Mouse (Mus musculus) limb, embryonic 13.5 days (tissue): ENCODE data around the gene Ostm1. TPM values are rescaled to one million over a fixed set of nuclear protein-coding genes. Genes with fewer than 3 reads are reported as not detected.

Experiments used
- ATAC-seq: fragments of 200-750 bp; cut with Nextera tagmentation; 2 replicates; pipeline ENCODE4 v1.8.0; 2017; ENCODE audit warnings: low read depth, moderate number of reproducible peaks, moderate TSS enrichment; ENCODE audit not compliant: low FRiP score
- H3K27ac ChIP-seq: fragments of 300-500 bp; sonication (generic); 2 replicates; pipeline ENCODE4 v1.5.1; 2015; ENCODE audit warnings: inconsistent platforms, mild to moderate bottlenecking, moderate library complexity
- H3K27me3 ChIP-seq: fragments of 300-500 bp; sonication (generic); 2 replicates; pipeline ENCODE4 v1.6.1; 2015; ENCODE audit warnings: mild to moderate bottlenecking, inconsistent platforms
- H3K36me3 ChIP-seq: fragments of 300-500 bp; sonication (generic); 2 replicates; pipeline ENCODE4 v1.6.1; 2015; ENCODE audit warnings: inconsistent platforms, mild to moderate bottlenecking, moderate library complexity
- H3K4me1 ChIP-seq: fragments of 300-500 bp; sonication (generic); 2 replicates; pipeline ENCODE4 v1.6.1; 2015; ENCODE audit warnings: inconsistent platforms
- H3K4me2 ChIP-seq: fragments of 300-500 bp; sonication (generic); replicated peaks from 2 replicates; pipeline ENCODE4 v1.6.1; 2015; ENCODE audit warnings: inconsistent platforms, mild to moderate bottlenecking, moderate library complexity
- H3K4me3 ChIP-seq: fragments of 300-500 bp; sonication (generic); 2 replicates; pipeline ENCODE4 v1.5.1; 2015; ENCODE audit warnings: moderate library complexity, mild to moderate bottlenecking, inconsistent platforms
- H3K9ac ChIP-seq: fragments of 300-500 bp; sonication (generic); 2 replicates; pipeline ENCODE4 v1.6.1; 2015; ENCODE audit warnings: mild to moderate bottlenecking, inconsistent platforms
- H3K9me3 ChIP-seq: fragments of 300-500 bp; sonication (generic); 2 replicates; pipeline ENCODE4 v1.6.1; 2016; ENCODE audit warnings: inconsistent platforms
- WGBS: fragments of 180-500 bp; shearing (Covaris S2); methylation state at CpG from one replicate; pipeline ENCODE4 v1.1.7; 2015; 5-methylcytosine and 5-hydroxymethylcytosine counted together
- polyA plus RNA-seq: library from polyadenylated mRNA; unstranded; fragments of >200 nt; fragmentation: Nextera tagmentation; extraction: Ambion mirVana; gene quantifications from 2 replicates; pipeline ENCODE4 v1.2.1, GENCODE M21; 2015

Gene Ostm1
- polyA plus RNA-seq, 1 experiment from 2014 or later, result 7.6 TPM

DNA sequence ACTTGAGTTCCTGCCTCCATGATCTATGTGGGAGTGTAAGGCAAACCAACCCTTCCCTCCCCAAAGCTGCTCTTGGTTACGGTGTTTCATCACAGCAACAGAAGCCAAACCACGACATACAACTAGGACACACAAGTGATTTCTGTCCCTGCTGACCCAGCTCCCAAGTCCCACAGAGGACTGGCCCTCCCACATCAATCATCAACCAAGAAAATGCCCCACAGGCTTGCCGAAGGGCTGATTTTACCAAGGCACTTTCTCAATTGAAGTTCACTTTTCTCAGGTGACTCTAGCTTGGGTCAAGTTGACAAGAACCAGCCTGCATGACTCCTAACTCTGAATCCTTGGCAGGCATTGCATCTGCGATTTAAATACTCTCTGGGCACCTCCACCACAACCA is 91.9 kb downstream of the Ostm1 start:
- peaks cover 7% of the 10 kb centered on the region; the same call in 1 of the 2 replicates for H3K4me1 ChIP-seq
- peaks cover 23% of the 10 kb centered on the region; the same call in 1 of the 2 replicates for H3K27me3 ChIP-seq
- H3K4me3 ChIP-seq, result no peak overlapping the region
- H3K9ac ChIP-seq, result no peak overlapping the region
- WGBS, result 88% methylated on average over 4 of the region's 4 CpGs
- H3K9me3 ChIP-seq, result 0 out of 2 replicates have a peak, but pooled peaks cover 9% of the 10 kb centered on the region
- ATAC-seq, result no peak
- no peaks in the 10 kb centered on the region for H3K36me3 ChIP-seq
- H3K4me2 ChIP-seq, result no peak overlapping the region
- no peak overlapping the region for H3K27ac ChIP-seq

DNA sequence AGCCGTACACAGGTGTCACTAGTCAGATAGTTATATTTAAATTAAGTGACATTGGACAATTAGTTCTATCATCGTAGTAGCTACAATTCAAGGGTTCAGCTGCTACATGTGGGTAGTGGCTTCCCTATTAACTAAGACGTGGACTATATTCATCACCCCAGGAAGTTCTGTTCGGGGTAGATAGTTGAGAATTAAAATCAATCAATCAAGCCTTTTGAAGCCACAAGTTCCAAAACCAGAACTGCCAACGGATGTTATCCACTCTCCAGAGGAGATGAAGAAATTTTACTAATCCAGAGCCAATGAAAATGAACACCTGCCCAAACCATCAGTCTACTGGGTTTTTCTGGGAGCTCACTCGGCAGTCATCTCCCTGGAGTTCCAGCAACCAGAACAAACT is 94.7 kb downstream of the Ostm1 start:
- H3K4me3 ChIP-seq, result peak overlapping the region; percentile 94
- H3K27ac ChIP-seq, result no peak overlapping the region
- 0 out of 2 replicates have a peak, but pooled peaks cover 2% of the 10 kb centered on the region for H3K9me3 ChIP-seq
- no peak for ATAC-seq
- H3K4me1 ChIP-seq, result peaks cover 9% of the 10 kb centered on the region; the same call in 1 of the 2 replicates
- H3K27me3 ChIP-seq, result peaks cover 24% of the 10 kb centered on the region; the same call in 1 of the 2 replicates
- H3K9ac ChIP-seq, result peak overlapping the region; percentile 79; the same call in 1 of the 2 replicates
- 47% methylated on average over 6 of the region's 6 CpGs for WGBS
- peak overlapping the region; percentile 93 for H3K4me2 ChIP-seq
- H3K36me3 ChIP-seq, result no peaks in the 10 kb centered on the region

DNA sequence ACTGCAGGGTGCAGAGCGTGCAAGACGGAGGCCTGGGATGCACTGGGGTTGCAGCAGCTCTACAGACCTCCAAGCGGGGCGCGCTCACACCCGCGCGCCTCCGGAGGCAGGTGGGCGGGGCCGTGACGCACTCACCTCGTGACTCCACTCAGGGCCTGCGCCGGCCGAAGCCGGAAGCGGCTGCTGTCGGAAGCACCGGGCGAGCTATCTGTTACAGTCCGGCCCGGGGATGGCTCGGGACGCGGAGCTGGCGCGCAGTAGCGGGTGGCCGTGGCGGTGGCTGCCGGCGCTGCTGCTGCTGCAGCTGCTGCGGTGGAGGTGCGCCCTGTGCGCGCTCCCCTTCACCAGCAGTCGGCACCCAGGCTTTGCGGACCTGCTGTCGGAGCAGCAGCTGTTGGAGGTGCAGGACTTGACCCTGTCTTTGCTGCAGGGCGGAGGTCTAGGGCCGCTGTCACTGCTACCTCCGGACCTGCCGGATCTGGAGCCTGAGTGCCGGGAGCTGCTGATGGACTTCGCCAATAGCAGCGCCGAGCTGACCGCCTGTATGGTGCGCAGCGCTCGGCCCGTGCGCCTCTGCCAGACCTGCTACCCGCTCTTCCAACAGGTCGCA is 95.2 kb downstream of the Ostm1 start:
- H3K27me3 ChIP-seq, result peaks cover 24% of the 10 kb centered on the region; the same call in 1 of the 2 replicates
- peak; percentile 97 for ATAC-seq
- H3K9me3 ChIP-seq, result no peaks in the 10 kb centered on the region
- under 1% methylated on average over 53 of the region's 56 CpGs for WGBS
- no peak overlapping the region for H3K27ac ChIP-seq
- H3K4me1 ChIP-seq, result peaks cover 9% of the 10 kb centered on the region; the same call in 1 of the 2 replicates
- no peaks in the 10 kb centered on the region for H3K36me3 ChIP-seq
- H3K4me3 ChIP-seq, result peak overlapping the region; percentile 94
- H3K4me2 ChIP-seq, result peak overlapping the region; percentile 93
- peak overlapping the region; percentile 79 for H3K9ac ChIP-seq

DNA sequence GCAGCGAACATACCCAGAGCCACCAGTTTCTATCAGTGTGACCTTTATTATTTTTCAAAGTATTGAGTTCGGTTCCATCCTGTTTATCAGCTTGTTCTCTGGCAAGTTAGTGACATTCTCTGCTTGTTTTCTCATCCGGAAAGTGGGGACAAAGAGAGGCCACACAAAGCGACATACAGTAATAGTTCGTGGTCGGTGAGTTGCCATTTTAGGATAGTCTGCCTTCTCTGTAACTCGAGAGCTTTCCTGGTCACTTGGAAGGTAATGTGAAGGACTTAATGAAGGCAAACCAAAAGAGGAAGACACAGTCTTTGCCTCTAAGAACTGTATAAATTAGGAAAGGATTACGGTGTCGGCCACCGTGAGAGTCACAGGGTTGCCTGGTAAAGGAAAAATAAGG is 96.0 kb downstream of the Ostm1 start:
- 13% methylated on average over 10 of the region's 10 CpGs for WGBS
- Histone ChIP-seq H3K4me3 (peak overlapping the region; percentile 94), H3K9me3 (no peaks in the 10 kb centered on the region), H3K36me3 (0 out of 2 replicates have a peak, but pooled peaks cover 3% of the 10 kb centered on the region), H3K4me1 (peaks cover 9% of the 10 kb centered on the region; the same call in 1 of the 2 replicates), H3K27ac (no peak overlapping the region), H3K27me3 (peaks cover 24% of the 10 kb centered on the region; the same call in 1 of the 2 replicates), H3K9ac (peak overlapping the region; percentile 79), H3K4me2 (peak overlapping the region; percentile 93)
- no peak for ATAC-seq

DNA sequence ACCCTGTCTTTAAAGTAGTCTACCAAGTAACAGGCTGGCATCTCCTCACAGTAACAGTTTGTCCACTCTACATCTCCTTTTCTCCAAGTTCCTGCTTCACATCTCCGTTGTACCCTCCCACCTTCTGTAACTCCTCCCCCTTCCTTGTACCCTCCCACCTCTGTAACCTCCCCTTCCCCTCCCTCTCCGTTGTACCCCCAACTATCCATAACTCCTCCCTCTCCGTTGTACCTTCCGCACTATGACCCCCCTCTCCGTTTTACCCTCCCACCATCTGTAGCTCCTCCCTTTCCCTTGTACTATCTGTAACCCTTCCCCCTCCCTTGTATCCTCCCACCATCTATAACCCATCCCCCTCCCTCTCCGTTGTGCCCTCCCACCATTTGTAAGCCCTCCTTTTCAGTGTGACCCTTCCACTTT is 97.0 kb downstream of the Ostm1 start:
- Histone ChIP-seq H3K9ac (no peak overlapping the region), H3K36me3 (0 out of 2 replicates have a peak, but pooled peaks cover 3% of the 10 kb centered on the region), H3K27me3 (peaks cover 24% of the 10 kb centered on the region; the same call in 1 of the 2 replicates), H3K4me3 (no peak overlapping the region), H3K27ac (no peak overlapping the region), H3K4me2 (peak overlapping the region; percentile 23), H3K4me1 (peaks cover 9% of the 10 kb centered on the region; the same call in 1 of the 2 replicates), H3K9me3 (no peaks in the 10 kb centered on the region)
- WGBS, result 18% methylated on average over 6 of the region's 6 CpGs
- ATAC-seq, result no peak

DNA sequence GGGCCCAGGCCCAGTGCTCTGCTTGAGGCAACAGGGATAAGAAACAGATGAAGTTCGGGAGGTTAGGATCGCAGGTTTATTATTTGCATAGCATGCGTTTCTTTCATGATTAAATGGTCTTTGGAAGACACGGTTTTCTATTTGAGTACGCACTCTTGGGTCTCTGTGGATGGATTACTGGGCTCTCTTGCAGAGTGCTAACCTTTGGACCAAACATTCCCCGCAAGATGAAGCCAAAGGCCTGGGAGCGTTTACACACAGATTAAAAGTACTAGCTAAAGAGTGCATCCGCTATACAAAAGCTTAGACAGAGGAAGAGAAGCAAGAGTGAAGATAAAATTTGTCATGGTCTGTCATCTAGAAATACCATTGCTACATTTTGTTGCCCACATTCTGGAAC is 98.8 kb downstream of the Ostm1 start:
- no peak for ATAC-seq
- Histone ChIP-seq H3K9ac (no peak overlapping the region), H3K9me3 (no peaks in the 10 kb centered on the region), H3K4me2 (no peak overlapping the region), H3K4me1 (peaks cover 9% of the 10 kb centered on the region; the same call in 1 of the 2 replicates), H3K27ac (no peak overlapping the region), H3K4me3 (no peak overlapping the region), H3K27me3 (peaks cover 15% of the 10 kb centered on the region; the same call in 1 of the 2 replicates), H3K36me3 (0 out of 2 replicates have a peak, but pooled peaks cover 3% of the 10 kb centered on the region)
- WGBS, result 87% methylated on average over 8 of the region's 8 CpGs

DNA sequence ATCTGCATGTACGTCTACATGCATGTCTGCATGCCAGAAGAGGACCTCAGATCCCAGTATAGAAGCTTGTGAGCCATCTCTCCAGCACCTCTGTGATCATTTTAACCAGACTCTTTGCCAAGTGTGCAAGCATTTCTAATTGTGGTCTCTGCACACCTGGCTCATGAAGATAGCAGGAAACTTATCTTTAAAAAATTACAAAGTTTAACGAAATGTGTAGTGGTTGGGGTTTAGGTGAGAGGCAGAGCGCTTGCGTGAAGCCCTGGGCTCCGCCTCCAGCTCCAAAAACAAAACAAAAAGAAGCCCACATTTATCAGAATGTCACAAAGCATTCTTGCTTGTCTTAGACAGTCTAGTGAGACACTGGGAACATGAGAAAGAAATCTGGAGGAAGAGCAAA is 104.3 kb downstream of the Ostm1 start:
- H3K36me3 ChIP-seq, result 0 out of 2 replicates have a peak, but pooled peaks cover 3% of the 10 kb centered on the region
- no peak overlapping the region for H3K27ac ChIP-seq
- no peaks in the 10 kb centered on the region for H3K9me3 ChIP-seq
- 87% methylated on average over 5 of the region's 5 CpGs for WGBS
- H3K27me3 ChIP-seq, result no peaks in the 10 kb centered on the region
- ATAC-seq, result no peak
- H3K4me2 ChIP-seq, result no peak overlapping the region
- 0 out of 2 replicates have a peak, but pooled peaks cover 5% of the 10 kb centered on the region for H3K4me1 ChIP-seq
- no peak overlapping the region for H3K9ac ChIP-seq
- H3K4me3 ChIP-seq, result no peak overlapping the region

DNA sequence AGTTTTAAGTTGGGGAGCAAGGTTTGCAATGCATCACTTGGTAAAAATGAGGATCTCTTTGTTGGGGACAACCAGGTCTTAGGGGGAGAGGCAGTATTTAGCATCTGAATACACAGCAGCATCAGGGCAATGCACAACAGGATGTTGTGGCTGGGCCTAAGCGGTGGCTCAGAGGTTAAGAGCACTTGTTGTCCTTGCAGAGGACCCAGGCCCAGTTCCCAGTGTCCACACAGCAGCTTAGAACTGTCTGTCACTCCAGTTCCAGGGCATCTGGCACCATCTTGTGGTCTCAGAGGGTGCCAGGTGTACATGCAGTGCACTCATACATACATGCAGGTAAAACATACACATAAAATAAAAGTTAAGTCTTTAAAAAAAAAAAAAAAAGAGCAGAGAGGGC is 106.1 kb downstream of the Ostm1 start:
- H3K4me3 ChIP-seq, result no peak overlapping the region
- H3K9me3 ChIP-seq, result no peaks in the 10 kb centered on the region
- 59% methylated on average over 1 of the region's 1 CpGs for WGBS
- ATAC-seq, result no peak
- H3K4me1 ChIP-seq, result 0 out of 2 replicates have a peak, but pooled peaks cover 5% of the 10 kb centered on the region
- no peak overlapping the region for H3K27ac ChIP-seq
- no peak overlapping the region for H3K9ac ChIP-seq
- H3K36me3 ChIP-seq, result no peaks in the 10 kb centered on the region
- H3K27me3 ChIP-seq, result no peaks in the 10 kb centered on the region
- no peak overlapping the region for H3K4me2 ChIP-seq

DNA sequence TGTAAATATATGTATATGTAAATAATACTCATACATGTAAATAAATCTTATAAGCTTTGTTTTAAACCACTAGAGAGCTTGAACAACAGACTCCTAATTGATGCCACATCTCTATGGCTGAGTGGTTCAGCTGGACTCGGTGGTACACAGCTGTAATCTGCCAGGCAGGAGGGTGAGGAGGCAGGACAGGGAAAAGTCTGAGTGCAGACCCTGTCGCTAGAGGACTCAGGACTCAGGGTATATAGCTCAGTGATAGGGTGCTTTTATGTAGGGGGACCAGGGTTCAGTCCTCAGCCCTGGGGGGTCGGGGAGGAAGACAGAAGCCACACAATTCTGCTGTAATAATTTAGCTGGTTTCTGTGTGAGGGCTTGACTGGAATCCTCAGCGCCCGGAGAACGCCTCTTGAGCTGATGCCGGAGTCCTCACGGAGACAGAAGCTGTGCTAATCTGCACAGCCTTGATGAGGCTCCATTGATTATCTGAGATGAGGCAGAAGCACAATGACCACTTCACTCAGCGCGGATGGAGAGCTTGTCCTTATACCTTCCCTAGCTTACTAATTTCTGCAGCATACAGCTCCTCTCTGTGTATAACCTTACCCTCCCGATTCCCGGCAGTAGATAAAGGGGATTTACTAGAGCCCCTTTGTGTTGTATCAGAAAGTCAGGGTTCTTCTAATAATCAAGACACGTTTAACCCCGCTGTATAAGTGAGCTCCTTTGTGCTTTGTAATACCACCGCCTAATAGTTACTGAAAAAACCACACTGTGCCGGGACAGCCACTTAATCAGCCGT is 106.8 kb downstream of the Ostm1 start:
- ATAC-seq, result no peak
- H3K4me1 ChIP-seq, result 0 out of 2 replicates have a peak, but pooled peaks cover 5% of the 10 kb centered on the region
- H3K4me3 ChIP-seq, result no peak overlapping the region
- H3K4me2 ChIP-seq, result no peak overlapping the region
- H3K27me3 ChIP-seq, result no peaks in the 10 kb centered on the region
- H3K9ac ChIP-seq, result no peak overlapping the region
- no peaks in the 10 kb centered on the region for H3K9me3 ChIP-seq
- H3K27ac ChIP-seq, result no peak overlapping the region
- 69% methylated on average over 17 of the region's 17 CpGs for WGBS
- H3K36me3 ChIP-seq, result no peaks in the 10 kb centered on the region

DNA sequence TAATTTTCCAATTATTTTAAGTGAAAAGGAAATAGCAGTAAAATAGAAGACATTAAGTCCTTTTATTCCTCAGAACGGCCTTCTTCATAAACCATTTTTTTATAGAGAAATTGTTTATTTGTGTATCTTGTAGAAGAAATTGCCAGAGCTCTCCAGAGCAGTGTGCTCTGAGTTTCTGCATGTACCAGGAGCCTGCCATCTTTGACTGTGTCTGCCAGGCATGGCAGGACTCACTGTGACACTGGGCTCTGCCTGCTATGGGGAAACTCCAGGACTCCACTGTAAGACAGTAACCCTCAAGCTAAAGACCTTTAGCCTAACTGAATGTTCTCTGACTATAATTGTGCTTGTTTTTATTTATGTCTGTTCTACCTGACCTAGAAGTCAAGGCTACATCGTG is 107.4 kb downstream of the Ostm1 start:
- no peaks in the 10 kb centered on the region for H3K9me3 ChIP-seq
- no peak overlapping the region for H3K4me2 ChIP-seq
- no peak overlapping the region for H3K4me3 ChIP-seq
- H3K36me3 ChIP-seq, result no peaks in the 10 kb centered on the region
- H3K9ac ChIP-seq, result no peak overlapping the region
- no peak for ATAC-seq
- H3K27me3 ChIP-seq, result no peaks in the 10 kb centered on the region
- H3K27ac ChIP-seq, result no peak overlapping the region
- 63% methylated on average over 2 of the region's 2 CpGs for WGBS
- H3K4me1 ChIP-seq, result 0 out of 2 replicates have a peak, but pooled peaks cover 5% of the 10 kb centered on the region

DNA sequence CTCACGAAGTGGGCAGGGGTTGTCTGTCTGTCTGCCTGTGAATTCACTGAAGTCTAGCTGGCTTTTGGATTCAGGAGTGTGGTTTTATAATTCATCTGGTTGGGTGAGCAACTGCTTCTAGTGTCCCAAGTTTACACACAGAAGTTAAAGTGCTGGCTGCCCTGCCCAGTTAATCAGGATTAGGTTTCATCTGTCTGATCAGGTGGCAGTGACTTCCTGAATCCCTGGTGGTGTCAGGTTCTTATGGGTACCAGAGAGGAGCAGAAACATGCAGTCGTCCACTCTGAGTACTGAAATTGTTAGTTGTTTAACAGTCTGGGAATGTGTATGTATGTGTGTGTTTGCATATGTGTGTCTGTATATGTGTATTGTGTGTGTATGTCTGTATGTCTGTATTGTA is 108.5 kb downstream of the Ostm1 start:
- Histone ChIP-seq H3K36me3 (no peaks in the 10 kb centered on the region), H3K9me3 (no peaks in the 10 kb centered on the region), H3K27me3 (no peaks in the 10 kb centered on the region), H3K4me1 (0 out of 2 replicates have a peak, but pooled peaks cover 5% of the 10 kb centered on the region), H3K9ac (0 out of 2 replicates have a peak overlapping the region, but pooled peaks have one; percentile 3), H3K27ac (no peak overlapping the region), H3K4me3 (no peak overlapping the region), H3K4me2 (no peak overlapping the region)
- no peak for ATAC-seq
- WGBS, result 49% methylated on average over 2 of the region's 2 CpGs

DNA sequence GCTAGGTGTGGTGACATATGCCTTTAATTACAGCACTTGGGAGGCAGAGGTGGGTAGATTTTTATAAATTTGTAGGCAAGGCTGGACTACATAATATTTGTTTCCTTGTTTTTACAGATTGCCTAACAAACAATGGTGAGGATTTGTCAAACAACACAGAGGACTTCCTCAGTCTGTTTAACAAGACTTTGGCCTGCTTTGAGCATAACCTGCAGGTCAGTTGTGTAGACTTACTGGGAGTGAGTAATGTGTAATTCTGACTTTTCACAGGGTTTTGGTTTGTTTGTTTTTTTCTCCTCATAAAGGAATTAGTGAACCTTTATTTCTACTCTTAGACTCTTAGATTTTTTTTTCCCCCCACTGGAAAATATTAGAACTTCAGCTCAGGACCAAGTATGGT is 109.2 kb downstream of the Ostm1 start:
- Histone ChIP-seq H3K36me3 (no peaks in the 10 kb centered on the region), H3K4me1 (0 out of 2 replicates have a peak, but pooled peaks cover 5% of the 10 kb centered on the region), H3K4me2 (no peak overlapping the region), H3K27me3 (no peaks in the 10 kb centered on the region), H3K9ac (no peak overlapping the region), H3K4me3 (no peak overlapping the region), H3K9me3 (no peaks in the 10 kb centered on the region), H3K27ac (no peak overlapping the region)
- ATAC-seq, result no peak
